Mouse (Mus musculus) liver, adult 2 months (tissue): ENCODE measurements around the gene Supv3l1.

Experiments
- CTCF ChIP-seq: fragments of 200-500 bp; IDR thresholded peaks from 2 replicates; pipeline ENCODE4 v1.5.1; 2011; ENCODE audit warnings: low read depth, low read length, control low read depth
- POLR2A ChIP-seq: fragments of 200-500 bp; IDR thresholded peaks from 2 replicates; pipeline ENCODE4 v1.6.1; 2011; ENCODE audit warnings: low read length, control low read depth; ENCODE audit not compliant: insufficient read depth; ENCODE audit errors: extremely low read depth

- no peak for TF ChIP-seq POLR2A
- TF ChIP-seq CTCF = no peak
These were observed 36.5 kb upstream of the Supv3l1 start for GRCm38 (mm10) chr10:62485878-62486582.
